Mouse (Mus musculus) neural tube, embryonic 12.5 days (tissue): ENCODE results near the gene Cdh23. TPM values are rescaled to one million over a fixed set of nuclear protein-coding genes. Genes with fewer than 3 reads are reported as not detected.

Experiments used
- ATAC-seq: fragments of 200-750 bp; cut with Nextera tagmentation; 2 replicates; pipeline ENCODE4 v1.8.0; 2017; ENCODE audit warnings: low read depth, mild to moderate bottlenecking, moderate TSS enrichment, moderate library complexity; ENCODE audit not compliant: low FRiP score
- H3K27ac ChIP-seq: fragments of 300-500 bp; sonication (generic); 2 replicates; pipeline ENCODE4 v1.5.1; 2016
- H3K27me3 ChIP-seq: fragments of 300-500 bp; sonication (generic); replicated peaks from 2 replicates; pipeline ENCODE4 v1.6.1; 2016; ENCODE audit warnings: mild to moderate bottlenecking
- H3K36me3 ChIP-seq: fragments of 300-500 bp; sonication (generic); 2 replicates; pipeline ENCODE4 v1.6.1; 2016; ENCODE audit warnings: mild to moderate bottlenecking
- H3K4me1 ChIP-seq: fragments of 300-500 bp; sonication (generic); 2 replicates; pipeline ENCODE4 v1.6.1; 2016
- H3K4me2 ChIP-seq: fragments of 300-500 bp; sonication (generic); replicated peaks from 2 replicates; pipeline ENCODE4 v1.6.1; 2016; ENCODE audit warnings: mild to moderate bottlenecking
- H3K4me3 ChIP-seq: fragments of 300-500 bp; sonication (generic); 2 replicates; pipeline ENCODE4 v1.5.1; 2016
- H3K9ac ChIP-seq: fragments of 300-500 bp; sonication (generic); 2 replicates; pipeline ENCODE4 v1.6.1; 2016; ENCODE audit warnings: mild to moderate bottlenecking
- H3K9me3 ChIP-seq: fragments of 300-500 bp; sonication (generic); 2 replicates; pipeline ENCODE4 v1.6.1; 2016; ENCODE audit warnings: mild to moderate bottlenecking
- WGBS: fragments of 180-500 bp; shearing (Covaris S2); methylation state at CpG from one replicate; pipeline ENCODE4 v1.1.7; 2016; 5-methylcytosine and 5-hydroxymethylcytosine counted together
- polyA plus RNA-seq: library from polyadenylated mRNA; unstranded; fragments of >200 nt; fragmentation: Nextera tagmentation; extraction: Ambion mirVana; gene quantifications from 2 replicates; pipeline ENCODE4 v1.2.1, GENCODE M21; 2016

The Cdh23 gene
- polyA plus RNA-seq, 1 experiment from 2014 or later = 1.0 TPM

DNA sequence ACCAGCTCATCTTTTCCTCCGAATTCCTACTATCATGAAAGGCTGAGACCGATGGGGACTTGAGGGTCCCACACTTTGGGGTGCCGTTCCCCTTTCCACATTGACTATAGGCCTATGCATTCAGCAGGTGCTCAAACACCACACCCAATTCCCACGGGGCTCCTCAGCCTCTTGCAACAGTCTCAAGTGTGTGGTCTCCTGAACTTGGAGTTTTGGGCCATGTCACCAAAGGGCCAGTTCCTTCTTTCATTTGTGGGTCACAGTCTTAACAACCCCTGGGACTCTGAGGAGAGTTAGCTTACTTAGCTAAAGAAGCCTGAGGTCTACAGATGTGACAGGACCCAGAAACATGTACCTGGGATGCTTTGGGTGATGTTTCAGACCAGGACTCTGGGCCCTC lies 380.1 kb downstream of the Cdh23 start:
- 90% methylated on average over 4 of the region's 4 CpGs for WGBS
- no peak for ATAC-seq
- Histone ChIP-seq H3K36me3 (no peaks in the 10 kb centered on the region), H3K4me2 (no peak overlapping the region), H3K4me1 (no peaks in the 10 kb centered on the region), H3K4me3 (no peak overlapping the region), H3K9me3 (0 out of 2 replicates have a peak, but pooled peaks cover 4% of the 10 kb centered on the region), H3K27me3 (no peaks in the 10 kb centered on the region), H3K27ac (no peak overlapping the region), H3K9ac (no peak overlapping the region)

DNA sequence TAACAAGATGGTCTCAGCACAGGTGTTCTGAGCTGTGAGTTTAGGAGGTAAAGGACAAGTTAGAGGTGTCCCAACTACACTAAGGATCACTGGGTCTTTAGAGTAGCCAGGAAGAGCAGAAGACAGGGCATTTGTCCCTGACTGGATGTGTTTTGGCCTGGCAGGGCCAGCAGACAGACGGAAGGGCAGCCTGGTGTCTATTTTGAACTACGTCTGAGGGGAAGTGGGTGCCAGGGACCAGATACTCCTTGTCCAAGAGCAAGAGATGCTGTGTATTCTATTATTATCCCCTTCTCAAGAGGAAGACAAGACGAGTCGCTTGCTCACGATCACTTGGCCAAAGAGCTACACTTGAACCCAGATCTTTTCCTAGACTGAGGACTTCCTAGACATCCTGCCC lies 382.7 kb downstream of the Cdh23 start:
- Histone ChIP-seq H3K4me1 (no peaks in the 10 kb centered on the region), H3K27me3 (no peaks in the 10 kb centered on the region), H3K4me2 (no peak overlapping the region), H3K9ac (no peak overlapping the region), H3K36me3 (no peaks in the 10 kb centered on the region), H3K9me3 (no peaks in the 10 kb centered on the region), H3K27ac (no peak overlapping the region), H3K4me3 (no peak overlapping the region)
- no peak for ATAC-seq
- 94% methylated on average over 5 of the region's 5 CpGs for WGBS

DNA sequence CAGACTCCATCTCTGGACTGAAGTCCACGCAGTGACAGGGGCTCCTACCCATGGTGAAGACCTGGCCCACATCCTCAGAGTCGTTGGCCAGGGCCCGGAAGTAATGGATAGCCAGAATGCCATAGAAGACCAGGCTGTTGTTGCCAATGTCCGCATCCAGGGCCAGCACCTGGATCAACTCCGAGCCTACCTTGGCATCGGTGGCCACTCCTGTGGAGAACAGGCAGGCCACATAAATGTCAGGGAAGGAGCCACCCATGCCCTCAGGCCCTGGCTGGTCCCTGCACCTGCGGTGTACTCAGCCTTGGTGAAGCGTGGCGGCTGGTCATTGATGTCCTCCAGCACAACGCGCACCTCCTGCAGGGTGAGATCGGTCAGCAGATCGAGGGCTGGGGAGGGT lies 385.7 kb downstream of the Cdh23 start:
- WGBS = 92% methylated on average over 13 of the region's 13 CpGs
- Histone ChIP-seq H3K36me3 (no peaks in the 10 kb centered on the region), H3K9ac (no peak overlapping the region), H3K4me3 (no peak overlapping the region), H3K9me3 (no peaks in the 10 kb centered on the region), H3K4me1 (no peaks in the 10 kb centered on the region), H3K27me3 (no peaks in the 10 kb centered on the region), H3K4me2 (no peak overlapping the region), H3K27ac (no peak overlapping the region)
- no peak for ATAC-seq

DNA sequence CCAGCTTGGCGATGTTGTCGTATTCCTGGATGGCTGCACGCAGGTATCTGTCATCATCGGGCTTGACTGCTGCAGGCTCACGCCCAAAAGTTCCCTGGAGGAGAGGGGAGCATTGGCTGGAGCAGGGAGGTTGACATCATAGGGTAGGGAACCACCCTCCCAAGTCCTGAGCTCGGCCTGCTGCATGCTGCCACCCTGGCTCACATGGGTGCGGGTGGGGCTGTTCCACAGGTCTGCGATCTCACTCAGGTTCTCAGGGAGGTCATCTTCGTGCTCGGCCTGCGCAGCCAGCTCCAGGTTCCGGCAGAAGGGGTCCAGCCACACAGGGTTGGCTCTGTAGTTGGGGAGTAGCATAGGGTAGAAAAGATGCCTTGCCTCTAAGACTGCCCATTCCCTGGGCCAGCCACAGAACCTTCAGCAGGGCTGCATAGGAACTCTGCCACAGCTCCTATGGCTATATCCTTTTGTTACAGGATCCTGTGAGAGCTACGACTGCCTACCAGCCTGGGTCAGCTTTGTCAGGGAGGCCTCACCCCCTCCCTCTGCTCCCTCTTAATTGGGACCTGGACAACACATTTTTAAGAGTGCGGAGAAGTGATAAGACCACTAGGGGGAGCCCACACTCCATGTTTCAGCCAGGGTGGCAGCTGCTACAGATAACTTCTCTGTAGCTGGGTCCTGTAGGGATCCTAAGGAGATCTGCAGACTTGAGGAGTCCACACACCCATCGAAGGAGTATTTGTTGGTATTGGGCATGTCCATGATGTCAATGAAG lies 391.2 kb downstream of the Cdh23 start:
- Histone ChIP-seq H3K36me3 (peaks cover 34% of the 10 kb centered on the region), H3K9me3 (no peaks in the 10 kb centered on the region), H3K27ac (no peak overlapping the region), H3K9ac (no peak overlapping the region), H3K4me1 (no peaks in the 10 kb centered on the region), H3K4me3 (no peak overlapping the region), H3K27me3 (no peaks in the 10 kb centered on the region), H3K4me2 (no peak overlapping the region)
- 71% methylated on average over 15 of the region's 15 CpGs for WGBS
- peak; percentile 73 for ATAC-seq

DNA sequence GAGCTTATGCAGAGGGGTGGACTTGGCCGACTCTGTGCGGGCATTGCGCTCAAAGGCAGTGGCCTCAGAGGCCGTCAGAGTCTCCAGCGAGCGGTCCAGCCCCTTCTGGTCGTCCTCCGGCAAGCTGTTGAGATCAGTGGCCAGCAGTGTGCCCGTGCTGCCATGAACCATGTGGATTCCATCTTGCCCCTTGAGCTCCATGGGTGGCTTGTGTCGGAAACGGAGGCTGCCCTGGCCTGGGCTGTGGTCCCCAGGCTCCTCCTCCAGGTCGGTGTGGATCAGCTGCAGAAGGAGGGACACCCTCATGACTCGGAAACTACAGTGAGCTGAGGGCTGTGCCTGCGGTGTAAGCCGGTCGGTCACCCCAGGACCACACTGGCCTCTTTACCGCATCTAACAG lies 392.9 kb downstream of the Cdh23 start:
- Histone ChIP-seq H3K27ac (no peak overlapping the region), H3K4me2 (no peak overlapping the region), H3K4me3 (no peak overlapping the region), H3K9ac (no peak overlapping the region), H3K9me3 (no peaks in the 10 kb centered on the region), H3K4me1 (no peaks in the 10 kb centered on the region), H3K36me3 (peaks cover 51% of the 10 kb centered on the region), H3K27me3 (no peaks in the 10 kb centered on the region)
- 89% methylated on average over 17 of the region's 17 CpGs for WGBS
- no peak for ATAC-seq

- H3K4me3 ChIP-seq = no peak overlapping the region
- H3K36me3 ChIP-seq = peaks cover 81% of the 10 kb centered on the region
- WGBS = 98% methylated on average over 12 of the region's 12 CpGs
Measured at GRCm38 (mm10) chr10:60299636-60300035, 396.7 kb downstream of the Cdh23 start.

GRCm38 (mm10) chr10:60296027-60296426 lies 400.3 kb downstream of the Cdh23 start:
- Histone ChIP-seq H3K9ac (no peak overlapping the region), H3K27me3 (no peaks in the 10 kb centered on the region), H3K4me2 (no peak overlapping the region), H3K9me3 (no peaks in the 10 kb centered on the region), H3K27ac (no peak overlapping the region), H3K4me3 (no peak overlapping the region), H3K36me3 (peaks cover 90% of the 10 kb centered on the region), H3K4me1 (no peaks in the 10 kb centered on the region)
- WGBS = 86% methylated on average over 9 of the region's 9 CpGs
- ATAC-seq = no peak

More at GRCm38 (mm10) chr10:60299636-60300035, 396.7 kb downstream of the Cdh23 start:
- Histone ChIP-seq H3K4me1 (no peaks in the 10 kb centered on the region), H3K9me3 (no peaks in the 10 kb centered on the region), H3K4me2 (no peak overlapping the region), H3K9ac (no peak overlapping the region), H3K27ac (no peak overlapping the region), H3K27me3 (no peaks in the 10 kb centered on the region)
- ATAC-seq = no peak

DNA sequence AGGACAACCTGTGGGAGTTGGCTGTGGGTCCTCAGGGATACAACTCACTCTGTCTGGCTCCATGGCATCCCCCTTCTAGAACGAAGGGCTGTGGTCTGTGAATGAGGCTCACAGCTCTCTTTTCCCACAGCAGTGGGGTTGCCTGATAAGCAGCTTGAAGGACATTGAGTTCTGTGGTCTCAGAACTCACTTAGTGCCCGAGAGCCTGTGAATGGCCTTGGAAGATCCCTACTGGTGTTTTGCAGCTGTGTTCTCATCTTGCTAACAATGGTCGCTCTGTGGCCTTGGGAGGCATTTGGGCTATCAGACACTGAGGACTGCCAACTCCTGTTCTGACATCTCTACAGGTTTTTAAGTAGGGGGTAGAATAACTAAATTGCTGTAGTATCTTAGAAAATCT lies 400.9 kb downstream of the Cdh23 start:
- Histone ChIP-seq H3K4me3 (no peak overlapping the region), H3K4me2 (no peak overlapping the region), H3K27ac (no peak overlapping the region), H3K9ac (no peak overlapping the region), H3K4me1 (no peaks in the 10 kb centered on the region), H3K9me3 (no peaks in the 10 kb centered on the region), H3K27me3 (no peaks in the 10 kb centered on the region), H3K36me3 (peaks cover 83% of the 10 kb centered on the region)
- ATAC-seq = no peak
- WGBS = 87% methylated on average over 3 of the region's 3 CpGs

- Histone ChIP-seq H3K27ac (no peak overlapping the region), H3K4me1 (no peaks in the 10 kb centered on the region; the same call in 1 of the 2 replicates), H3K4me3 (no peak overlapping the region), H3K27me3 (no peaks in the 10 kb centered on the region), H3K4me2 (no peak overlapping the region), H3K9ac (no peak overlapping the region), H3K9me3 (no peaks in the 10 kb centered on the region), H3K36me3 (peaks cover 75% of the 10 kb centered on the region)
- WGBS = 90% methylated on average over 7 of the region's 7 CpGs
- no peak for ATAC-seq
Measured at GRCm38 (mm10) chr10:60294621-60295020, 401.7 kb downstream of the Cdh23 start.

DNA sequence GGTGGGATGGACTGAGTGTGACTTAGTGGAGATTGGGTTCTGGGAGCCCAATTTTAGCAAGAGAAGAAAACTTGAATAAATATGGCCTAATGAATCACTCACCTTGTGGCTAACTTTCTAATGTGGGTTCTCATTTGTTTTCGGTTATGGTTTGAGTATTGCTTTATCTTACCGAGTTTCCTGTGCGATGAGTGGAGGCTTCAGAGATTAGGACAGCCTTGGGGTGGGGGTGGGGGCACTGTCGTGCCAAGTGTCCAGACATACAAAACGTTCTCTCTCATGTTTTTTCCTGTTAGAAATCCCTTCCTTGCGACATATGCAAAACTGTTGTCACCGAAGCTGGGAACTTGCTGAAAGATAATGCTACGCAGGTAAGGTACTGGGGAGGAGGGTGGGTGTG lies 404.1 kb downstream of the Cdh23 start:
- Histone ChIP-seq H3K36me3 (peaks cover 55% of the 10 kb centered on the region), H3K4me1 (peaks cover 2% of the 10 kb centered on the region; the same call in 1 of the 2 replicates), H3K4me3 (no peak overlapping the region), H3K9me3 (no peaks in the 10 kb centered on the region), H3K27ac (no peak overlapping the region), H3K9ac (no peak overlapping the region), H3K4me2 (no peak overlapping the region), H3K27me3 (no peaks in the 10 kb centered on the region)
- no peak for ATAC-seq
- 95% methylated on average over 8 of the region's 8 CpGs for WGBS

GRCm38 (mm10) chr10:60290739-60291110 lies 405.6 kb downstream of the Cdh23 start:
- Histone ChIP-seq H3K36me3 (peaks cover 44% of the 10 kb centered on the region), H3K4me2 (no peak overlapping the region), H3K9me3 (no peaks in the 10 kb centered on the region), H3K4me3 (no peak overlapping the region), H3K4me1 (peaks cover 13% of the 10 kb centered on the region), H3K27ac (no peak overlapping the region), H3K27me3 (no peaks in the 10 kb centered on the region), H3K9ac (no peak overlapping the region)
- no peak for ATAC-seq
- 89% methylated on average over 8 of the region's 8 CpGs for WGBS

GRCm38 (mm10) chr10:60290026-60290738 lies 406.1 kb downstream of the Cdh23 start:
- Histone ChIP-seq H3K9ac (no peak overlapping the region), H3K36me3 (peaks cover 39% of the 10 kb centered on the region), H3K4me3 (no peak overlapping the region), H3K27me3 (no peaks in the 10 kb centered on the region), H3K27ac (no peak overlapping the region), H3K9me3 (no peaks in the 10 kb centered on the region), H3K4me1 (peaks cover 18% of the 10 kb centered on the region), H3K4me2 (no peak overlapping the region)
- no peak for ATAC-seq
- WGBS = 75% methylated on average over 7 of the region's 7 CpGs
